Mouse (Mus musculus) bone marrow, adult 2 months (tissue): ENCODE measurements around the gene Zfp704.

Source experiments
- CTCF ChIP-seq: fragments of 200-500 bp; IDR thresholded peaks from 2 replicates; pipeline ENCODE4 v1.5.1; 2011; ENCODE audit warnings: low read length, control low read depth; ENCODE audit not compliant: control insufficient read depth, insufficient read depth
- POLR2A ChIP-seq: fragments of 200-500 bp; IDR thresholded peaks from 2 replicates; pipeline ENCODE4 v1.6.1; 2011; ENCODE audit warnings: low read depth, mild to moderate bottlenecking, control low read depth, low read length, borderline replicate concordance; ENCODE audit not compliant: control insufficient read depth

DNA sequence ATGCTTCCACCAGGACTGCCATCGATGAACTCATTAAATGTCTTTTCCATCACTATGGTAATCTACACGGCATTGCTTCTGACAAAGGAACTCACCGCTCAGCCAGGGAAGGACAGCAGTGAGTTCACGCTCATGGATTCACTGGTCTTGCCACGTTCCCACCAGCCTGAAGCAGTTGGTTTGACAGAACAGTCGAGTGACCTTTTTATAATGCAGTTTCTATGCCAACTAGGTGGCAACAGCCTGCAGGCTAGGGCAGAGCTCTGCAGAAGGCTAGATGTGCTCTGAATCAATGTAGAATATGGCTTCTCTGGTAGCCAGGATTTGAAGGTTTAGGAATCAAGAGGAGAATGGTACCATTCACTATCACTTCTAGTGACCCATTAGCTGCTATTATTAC, 186.2 kb downstream of the Zfp704 start:
- TF ChIP-seq CTCF (no peak), POLR2A (no peak)
